Mouse (Mus musculus): Measurements from ENCODE around the gene Baiap3.

GRCm38 (mm10) chr17:25264453-25264852, 8.3 kb upstream of the Baiap3 start:
- peak; percentile 45 for TF ChIP-seq CTCF (IDR thresholded peaks at IDR 0.05; ENCODE audit: low read depth)
- TF ChIP-seq EP300 (IDR thresholded peaks at IDR 0.05; ENCODE audit: low read depth) = no peak
